Mouse (Mus musculus) G1E (cell line): Measurements from ENCODE around the gene Rbbp4.

Source experiments
- CTCF ChIP-seq: IDR thresholded peaks from 2 replicates; pipeline ENCODE4 v1.5.1; 2012; ENCODE audit warnings: low read depth, low read length, inconsistent platforms, mixed read lengths
- GATA1 ChIP-seq: IDR thresholded peaks from 2 replicates; pipeline ENCODE4 v1.6.1; 2012; ENCODE audit warnings: borderline replicate concordance, low read length, inconsistent platforms, mixed read lengths
- TAL1 ChIP-seq: conservative IDR thresholded peaks from 2 replicates; pipeline ENCODE4 v1.6.1; 2012; ENCODE audit warnings: low read depth, low read length, inconsistent platforms, mixed read lengths

DNA sequence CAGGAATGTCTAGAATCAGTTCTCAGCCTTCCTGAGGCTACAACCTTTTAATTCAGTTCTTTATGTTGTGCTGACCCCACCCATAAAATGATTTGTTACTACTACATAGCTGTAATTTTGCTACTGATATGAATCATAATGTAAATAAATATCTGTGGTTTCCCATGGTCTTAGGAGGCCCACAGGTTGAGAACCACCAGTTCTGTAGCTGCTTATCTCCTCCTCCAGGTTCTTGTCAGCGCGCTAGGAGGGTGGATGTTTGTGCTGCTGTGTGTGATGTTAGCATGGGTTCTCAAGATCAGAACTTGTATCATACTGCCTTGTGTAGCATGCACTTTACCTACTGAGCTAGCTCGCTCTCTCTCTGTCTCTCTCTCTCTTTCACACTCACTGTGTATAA is 4.6 kb upstream of the Rbbp4 start:
- TF ChIP-seq CTCF (no peak), GATA1 (no peak), TAL1 (no peak)
